Mouse (Mus musculus) left cerebral cortex, postnatal 25 days (tissue): ENCODE data around the gene Pgrmc2. TPM values are rescaled to one million over a fixed set of nuclear protein-coding genes. Genes with fewer than 3 reads are reported as not detected.

ENCODE experiments used
- DNase-seq, 2 experiments: peaks; one replicate each; pipeline ENCODE4 v3.0.0; 2022; ENCODE audit warnings: low spot score in 2 of 2, mixed read lengths in 1 of 2
- intact Hi-C: fragments of 180-260 bp; cut with DNase I; formaldehyde crosslinking; loops from one replicate; pipeline ENCODE4 v1.15.1; 2025
- total RNA-seq, 2 experiments: library from RNA; stranded (reverse); gene quantifications; 2 replicates each; pipeline ENCODE4 v1.2.3; 2021

Gene Pgrmc2
- total RNA-seq, result 10 to 100 TPM; 57.3 to 57.6 TPM

DNA sequence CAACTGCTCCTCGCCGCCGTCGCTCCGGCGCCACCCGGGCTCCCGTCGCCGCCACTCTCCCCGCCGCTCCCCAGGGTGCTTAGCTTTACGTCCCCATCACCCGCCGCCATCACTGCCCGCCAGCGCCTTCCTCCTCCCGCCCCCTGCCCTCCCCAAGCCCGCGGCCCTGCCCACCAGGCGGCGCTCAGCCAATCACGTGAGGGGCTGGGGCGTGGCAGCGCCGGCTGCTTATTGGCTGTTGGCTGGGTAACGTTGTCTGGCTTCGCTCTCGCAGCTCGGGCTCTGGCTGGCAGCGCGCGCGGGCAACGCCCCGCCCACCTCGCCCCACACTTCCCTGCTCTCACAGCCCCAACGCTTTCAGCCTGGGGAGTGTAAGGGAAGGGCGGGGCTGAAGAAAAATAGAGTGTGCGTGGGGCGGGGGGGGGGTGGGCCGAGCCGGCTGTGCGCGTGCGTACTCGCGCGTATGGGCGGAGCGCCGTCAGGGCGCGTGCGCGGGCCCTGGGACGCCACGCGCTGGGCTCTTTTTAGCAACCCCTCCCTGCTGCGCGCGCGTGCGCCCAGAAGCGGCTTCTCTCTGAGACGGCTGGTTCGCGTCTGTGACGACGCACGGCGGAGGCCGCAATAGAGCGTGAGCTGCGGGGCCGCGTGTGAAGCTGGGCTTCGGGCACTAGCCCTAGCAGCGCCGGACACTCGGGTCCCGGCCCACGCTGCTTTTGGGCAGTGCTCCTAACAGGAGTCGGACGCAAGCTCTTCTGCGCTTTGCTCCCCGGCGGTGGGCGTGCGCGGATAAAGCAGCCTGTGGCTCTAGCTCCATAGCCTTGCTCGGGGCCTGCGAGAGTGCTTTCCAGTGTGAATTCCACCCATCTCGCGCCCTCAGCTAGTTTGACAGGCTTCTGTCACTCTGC is at the start of gene Pgrmc2:
Gene Pgrmc2, minus strand, starts transcription at position 162 of the 905 bp plus-strand sequence.
- peak; percentile 98 to 99 for DNase-seq
- intact Hi-C loops, result loop anchor here (1.0 to 10.0 kb wide), 5 partner anchors 25 to 659 kb away; partner anchors contain the start of genes D3Ertd751e, Hspa4l and Sclt1

DNA sequence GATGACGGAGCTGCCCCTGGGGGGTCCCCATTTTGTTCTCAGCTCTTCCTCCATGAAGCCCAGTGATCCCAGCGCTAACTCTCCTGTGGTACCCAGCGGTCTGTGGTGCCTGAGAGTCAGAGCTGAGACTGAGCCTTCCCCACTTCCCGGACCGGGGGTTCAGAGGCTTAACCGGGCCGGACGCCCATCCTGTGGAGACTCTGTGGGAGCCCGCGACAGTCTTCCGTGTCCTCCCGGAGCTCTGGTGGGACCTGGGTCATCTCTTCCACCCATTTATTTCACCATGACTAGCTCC is 41.1 kb upstream of the Pgrmc2 start:
- intact Hi-C loops, result no loop called here

DNA sequence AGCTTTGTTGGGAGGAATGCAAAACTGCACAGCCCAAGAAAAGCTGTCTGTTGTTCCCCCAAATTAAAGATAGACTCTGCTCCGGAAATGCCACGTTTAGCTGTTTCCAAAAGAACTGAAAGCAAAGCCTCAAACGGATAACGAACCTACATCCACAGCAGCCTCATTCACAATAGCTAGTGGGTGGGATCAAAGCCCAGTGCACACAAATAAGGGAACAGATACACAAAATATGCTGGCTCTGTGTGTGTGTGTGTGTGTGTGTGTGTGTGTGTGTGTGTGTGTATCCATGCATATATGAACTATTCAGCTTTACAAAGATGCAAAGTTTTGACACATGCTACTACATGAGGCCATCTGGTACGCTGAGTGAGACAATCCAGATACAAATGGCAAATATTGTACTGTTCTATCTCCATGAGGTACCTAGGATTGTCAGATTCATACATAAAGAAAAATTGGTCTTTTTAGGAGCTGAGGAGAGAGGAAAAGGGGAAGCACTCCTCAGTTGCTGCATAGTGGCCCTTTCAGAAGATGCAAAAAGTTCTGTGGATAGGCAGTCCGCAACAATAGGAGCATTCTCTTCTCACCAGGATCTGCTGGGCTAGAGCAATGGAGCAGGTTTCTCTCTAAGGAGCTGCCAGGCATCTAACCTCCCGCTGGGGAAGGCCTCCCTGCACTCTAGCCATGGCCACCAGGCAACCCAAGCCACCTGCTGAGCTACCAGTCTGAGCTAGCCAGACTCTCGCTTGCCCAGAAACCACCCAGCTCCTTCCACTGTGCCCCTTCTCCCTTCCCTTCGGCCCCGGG is 40.5 kb upstream of the Pgrmc2 start:
- peak in 1 of 2 experiments; percentile 11 for DNase-seq
- intact Hi-C loops, result no loop called here

More for the DNA sequence above, 41.1 kb upstream of the Pgrmc2 start:
- no peak for DNase-seq

DNA sequence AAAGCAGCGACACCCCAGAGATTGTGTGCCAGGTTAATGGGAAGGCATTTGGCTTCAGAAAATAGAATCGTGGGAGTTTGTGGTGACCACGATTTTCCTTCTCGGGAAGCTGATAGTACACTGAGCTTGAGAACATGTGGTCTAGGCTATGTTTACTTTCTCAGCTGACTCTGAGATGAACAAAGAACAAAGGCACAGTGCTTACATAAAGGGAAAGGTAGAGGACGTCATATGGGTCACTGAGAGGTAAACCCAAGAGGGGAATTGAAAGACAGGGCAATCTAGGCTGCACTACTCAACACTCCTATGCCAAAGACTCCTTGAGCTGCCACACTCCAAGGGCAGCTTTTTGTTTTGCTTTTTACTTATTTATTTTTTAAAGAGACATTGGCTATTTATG is 35.3 kb upstream of the Pgrmc2 start:
- intact Hi-C loops, result no loop called here
- DNase-seq, result peak in 1 of 2 experiments; percentile 5

DNA sequence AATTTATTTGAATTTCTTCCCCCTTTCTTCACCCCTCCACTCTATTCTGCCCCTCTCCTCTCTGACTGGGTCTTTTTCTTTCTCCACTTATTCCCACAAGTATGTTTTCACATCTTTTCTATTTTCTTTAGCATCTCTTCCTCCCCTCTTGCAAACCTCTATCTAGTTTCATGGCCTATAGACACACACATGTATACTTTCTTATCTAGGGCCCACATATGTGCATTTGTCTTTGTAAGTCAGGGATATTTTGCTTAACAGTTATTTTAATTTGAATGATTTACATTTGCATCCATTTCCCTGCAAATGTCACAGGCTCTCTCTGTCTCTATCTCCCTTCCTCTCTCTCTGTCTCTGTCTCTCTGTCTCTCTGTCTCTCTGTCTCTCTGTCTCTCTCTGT is 34.6 kb upstream of the Pgrmc2 start:
- no peak for DNase-seq
- intact Hi-C loops, result no loop called here

DNA sequence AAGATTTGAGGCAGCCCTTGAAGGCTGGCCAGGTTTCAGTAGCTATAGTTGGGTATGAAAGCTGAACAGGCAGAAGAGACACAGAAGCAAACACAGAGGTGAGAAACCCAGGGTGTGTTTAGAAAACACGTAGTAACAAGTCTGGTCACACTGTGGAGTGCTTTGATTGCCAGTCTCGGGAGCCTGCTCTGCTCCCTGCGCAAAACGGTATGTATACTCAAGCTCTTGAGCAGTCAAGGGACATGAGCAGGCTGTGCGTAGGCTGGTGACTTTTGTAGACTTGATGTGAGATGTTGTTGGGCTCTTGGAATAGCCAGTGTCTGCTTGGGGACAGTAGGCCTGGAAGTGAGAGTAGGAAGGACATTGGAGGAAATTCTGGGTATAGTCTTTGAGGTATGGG is 30.3 kb upstream of the Pgrmc2 start:
- peak in 1 of 2 experiments; percentile 77 for DNase-seq
- intact Hi-C loops, result no loop called here

DNA sequence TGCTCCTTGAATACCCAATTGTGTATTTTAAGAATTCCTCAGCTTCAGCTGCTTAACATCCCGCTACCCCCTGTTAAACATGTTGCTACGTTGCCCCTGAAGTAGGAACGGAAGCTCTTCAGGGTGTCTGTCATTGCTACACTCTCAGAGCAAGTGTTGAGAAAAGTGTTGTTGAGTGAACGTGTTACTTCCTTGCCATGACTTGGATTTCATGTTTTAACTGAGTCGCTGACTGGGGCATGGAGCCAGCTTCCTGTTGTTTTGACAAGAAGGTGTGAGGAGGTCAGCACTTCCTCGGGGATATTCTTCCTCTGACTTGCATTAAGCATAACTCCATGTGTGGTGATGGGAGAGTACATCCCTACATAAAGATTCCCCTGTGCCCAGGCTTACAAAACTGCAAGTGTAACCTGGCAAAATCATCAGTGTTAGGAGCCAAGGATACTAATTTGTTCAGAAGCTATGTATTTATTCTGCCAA is 25.5 kb upstream of the Pgrmc2 start:
- intact Hi-C loops, result loop anchor here (5.0 kb wide), 1 partner anchor 49 kb away; no protein-coding TSS in a partner anchor
- DNase-seq, result no peak

DNA sequence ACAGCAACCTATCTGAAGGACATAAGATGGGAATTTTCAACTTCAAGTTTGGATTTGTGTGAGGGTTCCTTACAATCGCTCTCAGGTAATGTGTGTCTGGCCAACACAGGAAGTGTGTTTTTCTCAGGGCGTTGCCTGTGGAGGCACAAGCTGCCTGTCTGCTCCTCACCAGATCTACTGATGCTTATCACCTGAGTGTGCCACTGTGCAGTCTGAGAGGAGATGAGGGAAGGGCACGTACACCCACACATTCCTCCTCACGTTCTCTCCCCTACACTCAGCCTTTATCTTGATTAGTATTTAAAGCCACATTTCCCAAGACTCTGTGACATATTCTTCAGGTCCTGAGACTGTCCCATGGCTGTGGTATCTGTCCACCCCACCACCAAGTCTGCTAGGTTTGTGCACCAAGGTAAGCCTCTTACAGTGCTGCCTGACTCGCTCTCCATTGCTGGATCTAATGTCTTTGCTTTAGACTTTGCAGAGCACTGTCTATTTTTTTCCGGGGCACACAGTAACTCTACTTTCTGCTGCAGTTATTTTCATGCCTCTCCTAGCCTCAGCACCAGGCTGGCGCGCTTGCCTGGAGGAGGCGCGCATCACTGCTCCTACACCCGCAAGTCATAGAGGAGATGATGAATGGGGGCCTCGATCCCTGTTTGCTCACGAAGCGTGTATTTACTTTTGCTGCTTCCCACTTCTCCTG is 24.9 kb upstream of the Pgrmc2 start:
- DNase-seq, result peak in 1 of 2 experiments; percentile 44
- intact Hi-C loops, result loop anchor here (5.0 kb wide), 1 partner anchor 50 kb away; no protein-coding TSS in a partner anchor

DNA sequence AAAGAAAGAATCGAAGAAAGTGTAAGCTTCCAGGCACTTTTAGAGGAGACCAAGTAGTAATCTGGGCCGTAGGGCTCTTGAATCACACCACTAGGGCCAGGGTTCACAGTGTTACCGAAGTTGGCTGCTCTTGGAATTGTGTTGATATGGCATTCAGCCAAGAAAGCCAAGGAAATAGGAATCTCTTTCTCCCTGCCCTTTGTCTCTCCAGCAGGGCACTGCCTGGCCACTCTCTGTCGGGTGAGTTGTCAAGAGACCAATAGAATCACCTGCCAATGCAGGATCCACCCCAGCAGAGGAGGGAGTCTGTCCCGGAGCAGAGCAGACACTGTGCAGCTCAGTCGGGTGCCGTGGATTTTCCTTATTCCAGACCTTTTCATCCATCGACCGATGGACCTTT is 19.1 kb upstream of the Pgrmc2 start:
- intact Hi-C loops, result no loop called here
- DNase-seq, result no peak

DNA sequence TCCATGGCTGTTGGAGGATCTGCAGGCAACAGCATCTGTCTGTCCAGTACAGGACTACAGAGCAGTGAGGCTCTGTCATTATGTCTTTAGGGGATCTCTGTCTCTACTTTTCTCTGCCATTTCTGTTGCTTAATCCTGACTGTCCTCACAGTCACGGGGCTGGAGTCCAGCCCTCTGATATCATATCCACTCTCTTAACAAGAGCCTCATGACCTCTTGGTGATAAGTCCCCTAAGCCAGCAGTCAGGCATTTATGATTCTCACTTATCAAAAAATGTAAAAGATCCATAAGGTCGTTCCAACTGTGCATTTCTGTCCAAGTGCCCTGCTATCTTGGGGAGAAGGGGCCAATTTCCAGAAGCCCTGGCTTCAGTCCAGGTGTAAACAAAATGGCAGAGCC is 17.3 kb upstream of the Pgrmc2 start:
- intact Hi-C loops, result loop anchor here (1.0 kb wide), 1 partner anchor 27 kb away; no protein-coding TSS in a partner anchor

DNA sequence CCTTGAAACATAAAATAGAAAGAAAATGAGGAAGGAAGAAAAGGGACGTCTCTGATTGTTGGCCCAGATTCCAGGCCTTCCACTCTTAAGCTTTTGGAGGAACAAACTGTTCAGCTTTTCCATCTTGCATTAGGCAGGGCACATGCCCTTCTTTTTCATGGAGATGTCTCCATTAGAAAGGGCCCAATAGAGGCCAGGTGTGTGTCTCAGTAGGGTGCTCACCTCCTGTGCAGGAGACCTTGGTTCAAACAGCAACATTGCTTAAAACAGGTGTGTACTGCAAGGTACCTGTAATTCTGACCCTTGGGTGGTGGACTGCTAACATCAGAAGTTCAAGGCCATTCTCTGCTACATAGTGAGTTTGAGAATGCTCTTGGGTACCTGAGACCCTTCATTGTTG is 16.8 kb upstream of the Pgrmc2 start:
- intact Hi-C loops, result loop anchor here (1.0 kb wide), 1 partner anchor 26 kb away; no protein-coding TSS in a partner anchor
- no peak for DNase-seq

More for the DNA sequence above, 17.3 kb upstream of the Pgrmc2 start:
- DNase-seq, result no peak

DNA sequence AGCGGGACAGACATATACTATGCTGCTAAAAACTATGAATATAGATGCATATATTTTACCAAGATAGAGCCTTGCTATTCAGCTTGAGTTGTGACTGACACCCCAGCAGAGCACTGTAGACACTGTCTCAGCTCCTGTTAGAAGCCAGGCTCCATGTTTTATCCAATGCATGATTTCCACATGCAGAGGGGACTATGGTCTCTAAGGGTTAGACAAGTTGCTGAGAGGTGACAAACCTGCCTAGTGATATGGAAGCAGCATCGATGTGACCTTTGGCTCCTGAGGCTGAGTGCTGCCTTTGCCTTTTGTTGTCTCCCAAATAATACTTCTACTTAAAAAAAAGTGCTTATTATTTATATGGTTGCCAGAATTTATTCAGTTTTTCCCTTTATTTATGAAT is 10.4 kb upstream of the Pgrmc2 start:
- no peak for DNase-seq
- intact Hi-C loops, result no loop called here

DNA sequence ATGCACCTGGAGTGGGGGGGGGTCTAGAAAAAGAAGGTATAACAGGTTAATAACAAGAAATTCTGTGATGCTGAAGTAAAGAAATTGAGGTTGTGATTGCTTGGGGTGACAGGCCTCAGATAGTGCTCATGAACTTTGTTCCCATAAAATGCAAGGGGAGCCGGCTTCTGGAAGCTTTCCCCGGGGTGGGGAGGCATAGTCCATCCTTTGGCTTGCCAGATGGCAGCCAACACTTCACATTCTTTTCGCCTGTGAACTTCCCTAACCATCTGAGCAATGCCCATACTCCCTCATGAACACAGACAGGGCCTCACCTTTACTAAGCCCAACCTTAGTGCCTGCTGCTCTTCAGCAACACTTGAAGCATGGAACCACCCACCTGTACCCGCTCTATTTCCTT is 9.5 kb upstream of the Pgrmc2 start:
- no peak for DNase-seq
- intact Hi-C loops, result no loop called here

DNA sequence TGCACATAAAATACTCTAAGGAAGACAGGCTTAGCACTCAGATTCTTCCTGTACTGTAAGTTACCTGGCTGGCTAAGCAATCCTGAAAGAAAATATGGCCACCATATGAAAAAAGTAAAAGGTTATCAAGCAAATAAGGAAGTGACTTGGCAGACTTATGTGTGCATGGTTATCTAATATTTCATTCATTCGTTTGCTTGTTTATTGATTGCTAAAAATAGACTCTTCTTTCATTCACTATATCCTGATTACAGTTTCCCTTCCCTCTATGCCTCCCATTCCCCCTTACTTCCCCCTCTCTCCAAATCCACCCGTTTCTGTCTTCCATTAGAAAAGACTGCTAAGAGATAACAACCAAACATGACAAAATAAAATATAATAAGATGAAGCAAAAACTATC is 8.0 kb upstream of the Pgrmc2 start:
- intact Hi-C loops, result no loop called here

DNA sequence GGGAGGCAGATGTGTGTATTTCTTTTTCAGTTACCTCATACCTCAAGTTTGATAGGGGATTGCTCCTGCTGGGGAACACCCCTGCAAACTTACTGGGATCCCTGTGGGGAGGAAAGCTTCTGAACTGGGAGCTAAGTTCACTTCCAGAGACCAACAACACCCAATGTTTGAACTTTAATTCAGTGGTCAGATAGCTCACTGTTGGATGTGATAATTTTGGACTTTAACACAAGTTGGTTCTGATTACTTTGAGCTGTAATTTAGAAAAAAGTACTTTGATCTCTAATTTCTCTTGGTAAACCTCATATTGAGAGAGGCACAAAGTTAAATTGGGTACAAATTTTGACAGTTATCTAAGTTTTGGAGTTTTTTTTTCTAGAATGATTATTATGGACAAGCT is 4.2 kb upstream of the Pgrmc2 start:
- DNase-seq, result no peak
- intact Hi-C loops, result loop anchor here (10.0 kb wide), 1 partner anchor 342 kb away; the partner anchor contains the start of gene Hspa4l

More for the DNA sequence above, 8.0 kb upstream of the Pgrmc2 start:
- no peak for DNase-seq

DNA sequence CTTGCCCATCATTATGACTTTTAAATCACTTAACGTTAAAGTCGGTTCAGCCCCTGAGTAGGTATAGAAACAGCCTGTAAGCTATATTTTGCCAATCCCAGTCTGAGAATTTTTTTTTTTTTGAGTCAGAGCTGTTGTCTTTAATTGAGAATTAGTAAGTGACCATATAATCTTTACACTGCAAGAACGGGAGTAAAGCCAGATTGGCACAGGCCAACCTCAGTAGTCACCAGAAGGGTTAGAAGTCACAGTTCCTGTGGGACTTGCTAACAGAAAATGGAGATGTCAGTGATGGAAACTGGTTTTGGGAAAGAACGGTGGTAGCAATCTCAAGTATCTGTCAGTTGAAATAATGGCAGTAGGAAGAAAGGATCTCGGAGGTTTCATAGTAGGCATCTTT is 1.6 kb upstream of the Pgrmc2 start:
- DNase-seq, result no peak
- intact Hi-C loops, result loop anchor here (5.0 to 10.0 kb wide), 3 partner anchors 132 to 658 kb away; partner anchors contain the start of genes D3Ertd751e, Hspa4l and Sclt1

DNA sequence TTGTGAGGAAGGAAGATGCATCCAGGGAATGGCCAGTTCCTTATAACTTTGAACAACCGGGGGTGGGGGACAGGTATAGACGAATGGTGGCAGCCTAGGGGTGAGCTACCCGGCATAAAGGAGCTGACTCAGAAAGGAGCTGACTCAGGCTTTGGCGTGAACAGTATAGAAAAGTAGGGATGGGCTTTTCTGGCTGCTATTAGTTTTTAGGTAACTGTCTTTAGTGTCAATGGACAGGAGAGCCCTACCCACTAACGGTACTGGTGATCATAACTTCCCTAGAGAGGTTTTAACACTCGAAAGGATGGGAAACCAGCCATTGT is 905 bp upstream of the Pgrmc2 start:
- DNase-seq, result peak in 1 of 2 experiments; percentile 55
- intact Hi-C loops, result loop anchor here (1.0 to 10.0 kb wide), 5 partner anchors 25 to 659 kb away; partner anchors contain the start of genes D3Ertd751e, Hspa4l and Sclt1

DNA sequence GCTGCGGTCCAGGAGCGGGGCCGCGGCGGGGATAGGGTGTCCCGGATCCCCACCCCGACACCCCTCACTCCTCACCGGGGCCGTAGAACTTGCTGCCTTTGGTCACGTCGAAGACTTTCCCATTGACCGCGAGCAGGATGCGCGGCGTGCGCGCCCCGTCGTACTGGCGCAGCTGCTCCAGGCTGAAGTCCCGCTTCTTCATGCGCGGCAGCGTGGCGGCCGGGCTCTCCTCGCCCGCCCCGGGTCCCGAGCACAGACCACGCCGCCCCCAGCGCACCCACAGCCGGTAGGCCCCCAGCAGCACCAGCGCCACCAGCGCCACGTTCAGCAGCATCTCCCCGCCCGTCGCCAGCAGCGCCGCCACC is 344 bp downstream of the Pgrmc2 start:
- DNase-seq, result no peak
- intact Hi-C loops, result loop anchor here (2.0 to 10.0 kb wide), 4 partner anchors 130 to 660 kb away; partner anchors contain the start of genes D3Ertd751e, Hspa4l and Sclt1
